Mouse (Mus musculus) MN1 (cell line): ENCODE data around the gene Pnpla1.
A peak's percentile ranks its signal among the peaks of the same experiment; 100 is the strongest.

Experiments
- DNase-seq: peaks from one replicate; pipeline ENCODE4 v3.0.0-alpha.2; 2016; ENCODE audit warnings: low spot score

Pnpla1 gene

GRCm38 (mm10) chr17:28885231-28885630 lies 27.0 kb downstream of the Pnpla1 start:
- DNase-seq: no peak

- DNase-seq: no peak
Observed at GRCm38 (mm10) chr17:28886266-28886665, 28.1 kb downstream of the Pnpla1 start.

- no peak for DNase-seq
Observed at GRCm38 (mm10) chr17:28894050-28894767, 36.0 kb downstream of the Pnpla1 start.

GRCm38 (mm10) chr17:28895217-28895875 lies 37.1 kb downstream of the Pnpla1 start:
- no peak for DNase-seq

- no peak for DNase-seq
Observed at GRCm38 (mm10) chr17:28896095-28896780, 38.0 kb downstream of the Pnpla1 start.

- DNase-seq: no peak
Observed at GRCm38 (mm10) chr17:28897817-28898216, 39.6 kb downstream of the Pnpla1 start.

- DNase-seq: no peak
Observed at GRCm38 (mm10) chr17:28898249-28898648, 40.0 kb downstream of the Pnpla1 start.

GRCm38 (mm10) chr17:28899427-28899826 lies 41.2 kb downstream of the Pnpla1 start:
- no peak for DNase-seq

GRCm38 (mm10) chr17:28901559-28901958 lies 43.3 kb downstream of the Pnpla1 start:
- DNase-seq: no peak

GRCm38 (mm10) chr17:28904546-28905376 lies 46.5 kb downstream of the Pnpla1 start:
- DNase-seq: peak; percentile 68

- peak; percentile 60 for DNase-seq
Observed at GRCm38 (mm10) chr17:28905377-28905916, 47.2 kb downstream of the Pnpla1 start.

- no peak for DNase-seq
Observed at GRCm38 (mm10) chr17:28907959-28908358, 49.7 kb downstream of the Pnpla1 start.

- no peak for DNase-seq
Observed at GRCm38 (mm10) chr17:28909252-28909941, 51.2 kb downstream of the Pnpla1 start.

- no peak for DNase-seq
Observed at GRCm38 (mm10) chr17:28910139-28910538, 51.9 kb downstream of the Pnpla1 start.

GRCm38 (mm10) chr17:28913200-28913599 lies 55.0 kb downstream of the Pnpla1 start:
- DNase-seq: peak; percentile 37

GRCm38 (mm10) chr17:28913940-28914339 lies 55.7 kb downstream of the Pnpla1 start:
- no peak for DNase-seq

GRCm38 (mm10) chr17:28915060-28915628 lies 56.9 kb downstream of the Pnpla1 start, which contains the start of gene 4930539E08Rik:
Gene 4930539E08Rik (minus strand): TSS chr17:28915324.
- DNase-seq: no peak

GRCm38 (mm10) chr17:28916520-28916919 lies 58.3 kb downstream of the Pnpla1 start:
- DNase-seq: no peak

GRCm38 (mm10) chr17:28921086-28921485 lies 62.9 kb downstream of the Pnpla1 start:
- peak; percentile 60 for DNase-seq

GRCm38 (mm10) chr17:28922096-28922495 lies 63.9 kb downstream of the Pnpla1 start:
- no peak for DNase-seq
